Mouse (Mus musculus) activated CD4-positive, CD25-positive, alpha-beta regulatory T cell (primary cell): ENCODE measurements around the gene Nectin3. TPM values are rescaled to one million over a fixed set of nuclear protein-coding genes. Genes with fewer than 3 reads are reported as not detected.

ENCODE experiments used
- polyA plus RNA-seq, 2 experiments: library from polyadenylated mRNA; unstranded; fragments of 100-300 nt; shearing (Covaris generic); gene quantifications; one replicate each; pipeline ENCODE4 v1.2.1; 2017

The Nectin3 gene
- polyA plus RNA-seq = under 1 TPM; 0.12 to 0.95 TPM

DNA sequence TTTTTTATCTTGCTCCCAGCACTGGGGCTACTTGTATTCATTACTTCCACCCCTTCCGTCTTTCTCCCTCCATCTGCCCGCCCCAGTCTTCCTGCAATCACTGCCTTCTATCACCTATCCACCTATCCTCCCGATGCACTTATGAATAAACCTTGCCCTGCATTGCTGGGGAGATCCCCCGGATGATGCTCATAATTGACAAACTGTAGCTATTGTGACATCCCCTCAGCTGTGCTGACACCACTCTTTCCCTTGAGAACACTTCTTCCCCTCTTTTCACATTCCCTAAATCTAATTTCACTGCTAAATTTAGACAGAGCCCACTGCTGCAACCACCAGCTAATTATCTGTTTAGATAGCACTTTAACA is at the start of gene Nectin3:
Gene Nectin3, minus strand, starts transcription at position 105 of the 369 bp plus-strand sequence.

